Mouse (Mus musculus) neutrophil, adult 5-6 weeks (primary cell): Measurements from ENCODE around the gene Ptpre. TPM values are rescaled to one million over a fixed set of nuclear protein-coding genes. Genes with fewer than 3 reads are reported as not detected.

Experiments
- ATAC-seq: fragments of 151-379, 151-347 bp; 2 replicates; pipeline ENCODE4 v1.8.0; 2017; ENCODE audit warnings: mild to moderate bottlenecking, moderate TSS enrichment; ENCODE audit not compliant: insufficient number of reproducible peaks, poor library complexity, low FRiP score, severe bottlenecking; ENCODE audit errors: extremely low read depth
- total RNA-seq: library from RNA; stranded (forward); fragments of 200-1000 nt; gene quantifications from 2 replicates; pipeline ENCODE4 v1.2.3, GENCODE M21; 2017

Gene Ptpre
- total RNA-seq, 1 experiment from 2014 or later = 113 TPM

- no peak for ATAC-seq
Observed at GRCm38 (mm10) chr7:135597604-135598289, 60.5 kb downstream of the Ptpre start.

DNA sequence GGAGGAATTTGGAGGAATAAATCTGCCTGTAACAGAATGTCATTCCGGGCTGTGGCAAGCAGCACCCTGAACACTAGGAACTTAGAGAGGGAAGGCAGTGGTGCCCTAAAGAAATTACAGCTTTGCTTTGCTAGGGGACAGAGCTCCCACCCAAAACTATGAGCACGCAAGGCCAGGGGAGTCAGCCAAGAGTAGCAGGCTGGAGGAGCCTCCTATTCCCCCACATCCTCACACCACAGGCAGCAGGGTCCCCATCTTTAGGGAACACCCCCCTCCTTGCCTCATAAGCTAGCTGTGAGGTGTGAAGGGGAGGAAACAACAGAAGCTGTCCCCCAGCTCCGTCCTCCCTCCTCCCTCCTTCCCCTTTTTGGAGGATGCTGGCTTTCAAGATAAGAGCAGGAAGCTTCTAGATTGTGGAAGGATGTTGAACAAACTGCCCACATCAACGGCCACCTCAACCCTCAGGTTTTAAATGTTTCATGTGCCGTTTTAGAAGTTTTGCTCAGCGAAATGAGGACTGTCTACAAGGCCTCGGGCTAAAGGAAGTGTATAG lies 61.1 kb downstream of the Ptpre start:
- peak; percentile 58; the same call in 1 of the 2 replicates for ATAC-seq

DNA sequence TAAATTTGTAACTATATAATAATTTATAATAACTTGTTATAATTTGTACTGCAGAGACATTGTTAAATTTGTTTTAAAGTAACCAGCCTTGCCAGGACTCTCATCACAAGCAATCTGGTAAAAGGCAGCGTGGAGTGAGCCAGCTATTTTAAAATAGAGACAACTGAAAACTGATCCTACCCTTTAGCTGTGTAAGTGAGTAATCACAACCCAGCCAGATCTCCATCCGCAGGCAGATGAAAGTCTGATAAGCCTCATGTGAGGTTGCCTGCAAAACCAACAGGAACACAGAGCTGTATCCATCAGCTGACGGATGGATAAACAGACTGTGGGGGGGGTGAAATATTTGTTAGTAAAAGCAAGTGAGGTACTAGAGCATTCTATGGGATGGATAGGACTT lies 62.8 kb downstream of the Ptpre start:
- ATAC-seq = no peak

GRCm38 (mm10) chr7:135601607-135602006 lies 64.3 kb downstream of the Ptpre start:
- no peak for ATAC-seq

GRCm38 (mm10) chr7:135602265-135602664 lies 65.0 kb downstream of the Ptpre start:
- peak; percentile 49 for ATAC-seq

- ATAC-seq = no peak
Observed at GRCm38 (mm10) chr7:135602881-135603523, 65.7 kb downstream of the Ptpre start.

DNA sequence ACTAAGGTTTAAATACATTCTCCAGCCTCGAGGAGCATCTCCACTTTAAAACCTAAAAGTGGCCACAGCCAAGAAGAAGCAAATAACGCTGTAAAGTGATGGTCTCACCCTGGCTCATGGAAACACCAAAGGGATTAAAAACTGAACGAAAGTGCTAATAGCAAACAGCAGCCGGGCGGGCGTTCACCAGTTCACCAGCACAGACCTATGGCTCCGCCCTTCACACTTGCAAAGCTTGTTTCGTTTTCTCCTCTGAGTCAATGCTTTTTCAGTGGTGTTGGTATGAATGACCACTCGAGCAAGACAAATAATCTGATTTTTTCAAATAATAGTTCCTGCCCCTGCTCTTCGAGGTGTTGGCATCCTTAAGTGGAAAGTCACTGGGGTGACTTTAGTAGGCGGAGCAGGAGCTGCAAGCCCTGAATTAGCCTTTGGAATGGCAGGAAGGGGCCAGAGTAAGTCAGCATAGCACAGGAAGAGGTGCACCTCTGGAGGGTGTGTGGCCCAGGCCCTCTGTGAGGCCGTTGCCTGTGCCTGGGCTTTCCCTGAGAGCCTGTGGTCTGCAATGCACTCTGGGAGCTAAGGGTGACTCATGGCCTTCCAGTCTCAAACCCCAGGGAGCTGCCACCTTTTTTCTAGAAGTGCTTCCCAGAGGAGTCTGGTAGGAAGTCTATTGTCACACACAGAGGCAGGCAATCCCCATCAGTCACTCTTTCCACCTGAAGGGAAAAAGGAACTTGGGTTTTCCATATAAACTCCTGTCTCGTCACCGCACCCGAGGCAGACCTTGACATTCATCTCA lies 67.9 kb downstream of the Ptpre start:
- 0 out of 2 replicates have a peak, but pooled peaks have one; percentile 44 for ATAC-seq

DNA sequence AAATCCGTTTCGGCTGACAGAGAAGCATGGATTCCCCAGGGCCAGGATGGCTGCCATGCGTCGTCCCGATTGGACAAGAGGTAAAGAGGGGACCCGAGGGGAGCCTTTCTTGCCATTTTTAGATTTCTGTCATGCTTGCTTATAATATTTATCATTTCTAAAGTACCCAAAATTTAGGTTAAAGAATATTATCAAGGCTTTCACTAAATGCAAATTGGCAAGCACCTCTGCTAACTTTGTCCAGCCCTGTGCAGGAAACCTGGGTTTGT lies 68.5 kb downstream of the Ptpre start:
- ATAC-seq = no peak

DNA sequence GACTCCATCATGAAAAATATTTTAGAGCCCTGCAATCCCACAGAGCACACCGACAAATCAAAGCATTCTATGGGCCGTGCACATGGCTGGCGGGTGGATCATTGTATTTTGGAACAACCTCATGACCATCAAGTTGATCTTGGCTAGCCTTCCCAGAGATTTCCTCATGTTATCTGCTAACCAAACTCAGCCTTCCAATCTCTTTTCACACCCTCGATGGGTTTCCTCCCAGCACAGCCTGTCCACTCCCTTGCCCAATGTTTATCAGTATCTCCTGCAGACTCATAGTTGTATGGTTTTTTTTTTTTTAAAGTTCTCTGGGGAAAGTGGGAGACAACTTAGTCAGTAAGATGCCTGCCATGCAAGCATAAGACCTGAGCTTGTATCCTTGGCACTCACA lies 70.9 kb downstream of the Ptpre start:
- ATAC-seq = no peak

DNA sequence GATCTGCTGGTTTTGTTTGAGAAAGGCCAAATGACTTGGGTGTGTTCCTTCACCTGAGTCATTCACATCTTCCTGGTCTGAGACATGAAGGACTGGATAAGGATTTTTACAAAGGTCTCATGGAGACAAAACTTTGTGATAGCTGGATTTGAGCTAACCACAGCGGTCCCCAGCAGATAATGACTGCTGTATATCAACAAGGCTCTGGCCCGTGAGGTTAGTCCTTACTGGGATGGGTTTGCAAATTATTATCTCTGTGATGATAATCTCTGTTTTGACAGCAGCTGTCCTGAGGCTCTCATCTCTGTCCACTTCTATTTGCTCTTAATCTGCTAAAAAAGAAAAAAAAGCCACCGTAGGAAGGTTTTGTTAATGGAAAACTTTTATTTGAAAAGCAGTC lies 71.7 kb downstream of the Ptpre start:
- no peak for ATAC-seq

- no peak for ATAC-seq
Observed at GRCm38 (mm10) chr7:135609655-135610054, 72.4 kb downstream of the Ptpre start.

DNA sequence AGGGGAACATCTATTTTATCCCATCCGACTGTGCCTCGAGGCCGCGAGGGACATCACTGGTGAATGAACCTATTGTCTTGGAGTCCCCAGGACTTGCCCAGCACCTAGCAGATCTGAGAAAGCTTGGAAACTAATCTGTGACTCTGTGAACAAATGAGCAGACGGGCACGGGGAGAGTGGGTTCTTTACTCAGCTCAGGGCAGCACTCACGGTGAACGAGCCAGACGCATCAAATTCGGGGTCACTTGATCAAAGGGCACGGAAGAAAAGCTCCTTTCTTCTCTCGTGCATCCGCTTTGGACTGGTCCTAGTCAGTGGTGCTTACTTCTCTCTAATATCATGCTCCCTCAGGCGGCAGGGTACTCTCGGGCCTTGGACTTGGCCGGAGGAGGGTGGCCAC lies 75.0 kb downstream of the Ptpre start:
- no peak for ATAC-seq

DNA sequence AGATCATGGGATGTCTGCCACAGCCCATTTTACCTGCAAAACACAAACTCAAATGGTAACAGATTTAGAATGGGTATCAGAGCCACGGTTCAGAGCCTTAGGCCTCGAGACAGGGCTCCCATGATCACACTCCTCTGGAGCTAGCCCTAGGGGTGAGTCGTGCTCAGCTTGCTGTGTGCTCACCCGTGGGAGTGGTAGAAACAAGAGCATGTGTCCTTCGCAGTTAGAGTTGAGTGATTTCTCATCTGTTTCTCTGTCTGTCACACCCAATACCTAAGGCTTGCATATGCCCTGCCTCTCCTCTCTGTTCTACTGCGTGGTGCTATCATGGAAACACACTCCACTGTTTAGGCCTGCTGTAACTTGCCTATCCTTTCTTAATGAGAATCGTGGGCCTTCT lies 75.5 kb downstream of the Ptpre start:
- no peak for ATAC-seq

GRCm38 (mm10) chr7:135613380-135613779 lies 76.1 kb downstream of the Ptpre start:
- ATAC-seq = no peak

DNA sequence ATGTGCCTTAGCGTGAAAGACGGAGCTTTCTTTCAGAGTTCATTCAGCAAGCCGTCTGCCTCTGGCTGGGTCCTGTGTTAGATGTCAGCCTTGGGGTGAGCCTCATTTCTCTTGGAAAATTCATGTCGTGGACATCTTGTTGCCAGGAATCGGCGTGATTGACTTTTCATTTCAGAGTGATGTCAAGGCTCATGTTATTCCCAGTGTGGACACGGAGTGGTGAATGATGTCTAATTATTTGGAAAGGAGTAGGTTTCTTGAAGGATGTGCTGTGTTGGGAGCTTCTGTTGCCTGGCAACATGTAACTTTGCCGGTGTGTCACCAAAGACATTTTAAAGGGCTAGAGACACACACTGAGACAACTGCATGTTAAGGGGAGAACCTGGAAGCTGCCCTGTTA lies 77.6 kb downstream of the Ptpre start:
- ATAC-seq = no peak

GRCm38 (mm10) chr7:135616479-135616878 lies 79.2 kb downstream of the Ptpre start:
- peak; percentile 69; the same call in 1 of the 2 replicates for ATAC-seq

GRCm38 (mm10) chr7:135617776-135618175 lies 80.5 kb downstream of the Ptpre start:
- no peak for ATAC-seq

DNA sequence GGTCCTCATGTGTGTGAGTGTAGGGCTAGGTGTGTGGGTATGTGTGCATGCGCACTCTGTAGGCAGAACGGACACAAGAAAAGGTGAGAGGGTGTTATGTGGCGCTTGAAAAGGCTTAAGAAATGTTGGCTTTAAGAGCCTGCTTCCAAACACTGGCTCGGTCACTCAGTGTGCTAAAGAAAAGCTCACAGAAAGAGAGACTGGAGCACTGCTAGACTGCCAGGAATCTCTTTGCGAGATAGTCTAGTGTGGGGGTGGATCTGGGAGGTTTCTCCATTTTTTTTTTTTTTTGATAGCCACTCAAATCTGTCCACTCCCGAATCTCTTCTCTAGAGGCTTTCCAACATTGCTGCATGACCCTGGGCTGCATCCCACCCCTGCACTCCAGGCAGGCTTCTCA lies 84.4 kb downstream of the Ptpre start:
- ATAC-seq = no peak

GRCm38 (mm10) chr7:135622241-135622640 lies 85.0 kb downstream of the Ptpre start:
- no peak for ATAC-seq

GRCm38 (mm10) chr7:135624854-135625253 lies 87.6 kb downstream of the Ptpre start:
- no peak for ATAC-seq
